Mouse (Mus musculus): Measurements from ENCODE around the gene Thoc6.
A peak's percentile ranks its signal among the peaks of the same experiment; 100 is the strongest.

The Thoc6 gene

GRCm38 (mm10) chr17:23673424-23674073 lies at the start of gene Thoc6, which contains the start of gene Hcfc1r1:
Gene Thoc6, minus strand, starts transcription at chr17:23673882.
Gene Hcfc1r1, plus strand, starts transcription at chr17:23673596.
- DNase-seq (ENCODE audit: low read depth, low spot score), result peak; percentile 94

DNA sequence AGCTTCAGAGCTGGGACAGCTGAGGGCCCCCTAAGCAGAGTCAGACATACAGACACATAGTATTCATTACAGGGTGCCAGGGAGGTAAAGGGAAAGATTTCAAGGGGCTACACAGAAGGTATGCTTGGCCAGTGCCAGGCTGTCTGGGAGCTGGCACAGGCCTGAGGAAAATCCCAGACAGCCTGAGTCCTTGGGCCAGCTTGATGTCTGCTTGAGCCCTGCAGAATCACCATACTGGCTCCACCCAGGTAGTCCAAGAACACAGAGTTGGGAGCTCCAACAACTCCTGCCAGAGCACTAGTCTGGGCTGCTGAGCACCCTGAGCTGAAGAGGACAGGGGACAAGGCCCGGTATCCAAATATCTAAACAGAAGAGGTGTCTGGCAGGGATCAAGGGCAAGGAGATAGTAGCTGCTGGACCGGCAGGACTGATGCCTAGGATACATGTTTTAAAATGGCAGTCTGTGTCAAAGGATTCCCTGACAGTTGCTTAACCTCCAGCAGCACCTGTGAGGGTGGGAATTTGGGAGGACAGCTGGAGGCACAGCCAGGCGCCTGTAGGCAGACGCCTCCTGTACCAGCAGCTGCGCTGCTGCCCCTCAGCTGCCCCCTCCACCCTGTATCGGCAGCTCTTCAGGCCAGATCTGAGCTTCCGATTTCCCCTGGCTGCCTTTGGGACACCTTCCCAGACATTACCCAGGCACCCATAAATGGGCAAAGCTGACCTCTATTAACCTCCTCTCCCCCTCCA lies 48.9 kb upstream of the Thoc6 start, which contains the start of gene 1520401A03Rik:
Gene 1520401A03Rik (minus strand): TSS at position 408 of the 750 bp plus-strand sequence.
- no peak for DNase-seq (ENCODE audit: low read depth, low spot score)

GRCm38 (mm10) chr17:23721886-23722285 lies 48.2 kb upstream of the Thoc6 start:
- DNase-seq (ENCODE audit: low read depth, low spot score), result no peak

- DNase-seq (ENCODE audit: low read depth, low spot score), result no peak
Measured at GRCm38 (mm10) chr17:23719455-23719854, 45.8 kb upstream of the Thoc6 start.

DNA sequence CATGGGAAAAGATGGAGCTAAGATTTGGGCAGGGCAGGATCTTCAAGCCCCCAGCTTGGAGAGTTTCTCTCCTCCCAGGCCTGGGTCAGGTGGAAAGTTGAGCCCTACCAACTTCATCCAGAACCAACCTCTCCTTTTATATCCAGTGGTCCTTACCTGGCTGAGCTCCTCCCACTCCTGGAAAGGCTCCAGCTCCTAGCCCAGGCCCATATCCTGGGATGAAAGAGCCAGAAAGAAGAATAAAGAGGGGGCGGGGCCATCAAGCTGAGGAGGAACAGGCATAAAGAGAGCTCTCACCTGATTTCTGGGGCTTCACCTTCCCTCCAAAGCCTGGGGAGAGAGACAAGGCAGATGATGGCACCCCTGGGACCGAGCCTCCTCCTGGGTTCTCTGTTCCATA lies 43.3 kb upstream of the Thoc6 start:
- DNase-seq (ENCODE audit: low read depth, low spot score), result no peak

- DNase-seq (ENCODE audit: low read depth, low spot score), result no peak
Measured at GRCm38 (mm10) chr17:23706212-23706611, 32.5 kb upstream of the Thoc6 start.

- DNase-seq (ENCODE audit: low read depth, low spot score), result no peak
Measured at GRCm38 (mm10) chr17:23705525-23706104, 31.9 kb upstream of the Thoc6 start.

GRCm38 (mm10) chr17:23704741-23705140 lies 31.1 kb upstream of the Thoc6 start:
- DNase-seq (ENCODE audit: low read depth, low spot score), result no peak

DNA sequence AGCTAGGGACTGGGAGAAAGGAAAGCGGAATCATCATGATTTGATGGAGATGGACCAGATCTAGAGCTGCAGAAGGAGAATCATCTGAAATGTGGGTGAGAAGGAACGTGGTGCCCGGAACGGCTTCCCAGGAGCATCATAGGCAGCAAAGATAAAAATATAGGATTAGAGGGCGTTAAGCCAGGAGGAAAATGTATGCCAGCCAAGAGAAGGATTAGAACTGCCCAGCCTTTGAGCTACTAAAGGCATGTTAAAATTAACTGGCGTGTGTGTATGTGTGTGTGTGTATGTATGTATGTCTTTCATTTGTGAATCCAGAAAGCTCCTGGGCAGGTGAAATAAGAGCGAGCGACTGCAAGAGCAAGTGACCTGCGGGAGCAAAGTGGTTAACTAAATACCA lies 29.6 kb upstream of the Thoc6 start:
- no peak for DNase-seq (ENCODE audit: low read depth, low spot score)

DNA sequence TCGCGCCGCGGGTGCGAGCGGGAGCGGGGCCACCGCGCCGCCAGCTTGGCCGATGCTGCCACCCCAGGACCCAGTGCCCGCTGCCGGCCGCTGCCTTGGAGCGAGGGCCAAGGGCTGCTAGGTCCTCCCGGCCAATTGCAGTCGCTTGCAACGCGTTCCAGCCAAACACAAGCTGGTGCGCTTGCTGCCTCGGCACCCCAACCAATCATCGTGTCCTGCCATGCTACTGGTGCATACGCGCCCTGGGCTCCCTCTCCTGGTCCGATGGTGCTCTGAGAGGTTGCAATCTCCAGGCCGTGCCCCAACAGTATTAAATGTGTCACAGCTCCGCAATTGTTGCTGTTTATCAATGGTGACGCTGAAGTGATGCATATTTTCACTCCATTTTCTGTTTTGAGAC lies 26.4 kb upstream of the Thoc6 start:
- DNase-seq (ENCODE audit: low read depth, low spot score), result peak; percentile 73

GRCm38 (mm10) chr17:23699131-23700077 lies 25.7 kb upstream of the Thoc6 start:
- no peak for DNase-seq (ENCODE audit: low read depth, low spot score)

- no peak for DNase-seq (ENCODE audit: low read depth, low spot score)
Measured at GRCm38 (mm10) chr17:23695801-23696200, 22.1 kb upstream of the Thoc6 start.

DNA sequence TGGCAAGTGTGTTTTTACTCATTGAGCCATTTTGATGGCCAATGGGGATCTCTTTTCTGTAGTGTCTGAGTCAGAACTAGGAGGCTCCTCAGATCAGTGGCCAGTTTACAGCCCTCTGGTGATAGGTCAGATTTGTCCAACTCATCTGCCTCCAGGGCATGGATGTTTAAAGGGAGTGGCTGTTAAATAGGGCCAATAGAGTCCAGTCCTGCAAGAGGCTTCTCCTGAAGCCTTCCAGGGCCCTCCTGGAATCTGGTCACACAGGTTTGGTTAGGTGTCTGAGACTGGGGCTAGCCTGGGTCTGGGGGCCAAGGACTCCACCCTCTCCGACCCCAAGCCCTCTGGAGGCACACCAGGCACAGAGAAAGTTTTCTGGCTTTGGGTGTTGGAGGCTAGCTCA lies 20.8 kb upstream of the Thoc6 start:
- DNase-seq (ENCODE audit: low read depth, low spot score), result no peak

DNA sequence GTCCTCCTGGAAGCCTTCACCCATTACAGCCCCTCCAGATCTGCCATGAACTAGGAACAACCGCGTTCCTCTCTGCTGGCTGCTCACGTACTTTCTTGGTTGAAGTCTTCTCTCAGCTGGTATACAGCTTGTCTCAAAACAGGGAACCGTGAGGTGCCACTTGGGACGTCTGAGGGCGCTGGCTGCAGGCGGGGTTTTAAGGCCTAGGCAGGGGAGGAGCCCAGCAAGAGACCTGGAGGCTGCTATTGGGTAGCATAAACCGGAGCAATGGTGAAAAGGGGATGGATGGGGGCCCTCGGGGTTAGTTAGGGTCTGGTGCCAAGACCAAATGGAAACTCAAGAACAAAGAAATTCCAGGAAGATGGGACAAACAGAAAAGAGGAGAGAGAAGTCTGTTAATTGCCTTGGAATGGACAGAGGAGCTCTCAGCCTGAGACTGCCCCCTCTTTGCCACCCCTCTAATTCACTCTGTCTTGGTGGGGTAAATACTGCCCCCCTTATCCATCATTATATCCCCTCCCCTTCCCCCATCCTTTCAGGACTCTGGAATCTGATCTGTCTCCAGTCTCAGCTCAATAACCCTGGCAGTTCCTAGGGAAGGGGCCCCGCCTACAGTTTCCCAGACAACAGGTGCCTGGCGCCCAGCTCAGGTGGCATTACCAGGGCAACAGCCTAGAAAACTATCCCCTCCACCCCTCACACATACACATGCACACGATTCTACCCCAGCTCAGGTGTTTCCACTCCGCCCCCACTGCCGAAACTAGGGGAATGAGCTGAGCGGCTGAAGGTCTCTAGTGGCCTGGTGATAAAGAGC lies 10.4 kb upstream of the Thoc6 start, which contains the start of gene Cldn9:
Gene Cldn9 (minus strand): TSS at position 171 of the 817 bp plus-strand sequence.
- DNase-seq (ENCODE audit: low read depth, low spot score), result no peak

- DNase-seq (ENCODE audit: low read depth, low spot score), result no peak
Measured at GRCm38 (mm10) chr17:23683226-23683625, 9.5 kb upstream of the Thoc6 start.

DNA sequence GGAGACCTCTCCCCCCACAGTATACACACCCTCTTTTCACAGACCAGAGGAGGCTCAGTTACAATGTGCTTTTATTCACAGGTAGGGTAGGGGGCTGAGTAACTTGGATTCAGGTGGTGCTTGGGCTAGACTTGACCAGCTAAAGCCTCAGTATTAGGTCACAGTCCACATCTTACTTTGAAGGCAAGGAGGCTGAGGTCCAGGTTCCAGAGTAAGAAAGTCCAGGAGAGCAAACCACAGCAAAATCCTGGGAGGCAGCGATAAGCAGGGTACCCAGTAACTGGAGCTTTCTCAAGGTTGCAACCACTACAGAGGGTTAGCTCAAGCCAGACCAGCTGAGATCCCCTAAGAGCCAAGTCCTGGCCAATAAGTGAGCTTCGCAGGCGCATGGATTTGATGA lies 8.8 kb upstream of the Thoc6 start:
- DNase-seq (ENCODE audit: low read depth, low spot score), result no peak

GRCm38 (mm10) chr17:23682092-23682491 lies 8.4 kb upstream of the Thoc6 start:
- DNase-seq (ENCODE audit: low read depth, low spot score), result no peak

GRCm38 (mm10) chr17:23681086-23681485 lies 7.4 kb upstream of the Thoc6 start:
- DNase-seq (ENCODE audit: low read depth, low spot score), result no peak

DNA sequence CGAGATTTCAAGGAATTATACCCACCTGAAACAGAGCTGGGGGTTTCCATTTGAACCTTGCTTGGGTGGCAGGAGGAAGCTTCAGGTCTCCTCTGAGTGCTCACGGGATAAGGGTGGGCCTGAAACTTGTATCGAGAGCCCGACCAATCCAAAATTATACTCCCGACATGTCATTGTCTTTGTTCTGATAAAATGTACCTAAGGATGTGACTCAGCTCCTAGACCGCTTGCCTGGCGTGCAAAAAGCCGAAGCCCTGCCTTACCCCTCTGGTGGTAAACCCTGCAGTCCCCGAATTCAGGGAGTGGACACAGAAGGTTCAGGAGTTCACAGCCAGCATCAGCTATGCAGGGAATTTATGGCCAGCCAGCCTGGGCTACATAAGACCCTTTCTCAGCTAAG lies 6.7 kb upstream of the Thoc6 start:
- no peak for DNase-seq (ENCODE audit: low read depth, low spot score)

DNA sequence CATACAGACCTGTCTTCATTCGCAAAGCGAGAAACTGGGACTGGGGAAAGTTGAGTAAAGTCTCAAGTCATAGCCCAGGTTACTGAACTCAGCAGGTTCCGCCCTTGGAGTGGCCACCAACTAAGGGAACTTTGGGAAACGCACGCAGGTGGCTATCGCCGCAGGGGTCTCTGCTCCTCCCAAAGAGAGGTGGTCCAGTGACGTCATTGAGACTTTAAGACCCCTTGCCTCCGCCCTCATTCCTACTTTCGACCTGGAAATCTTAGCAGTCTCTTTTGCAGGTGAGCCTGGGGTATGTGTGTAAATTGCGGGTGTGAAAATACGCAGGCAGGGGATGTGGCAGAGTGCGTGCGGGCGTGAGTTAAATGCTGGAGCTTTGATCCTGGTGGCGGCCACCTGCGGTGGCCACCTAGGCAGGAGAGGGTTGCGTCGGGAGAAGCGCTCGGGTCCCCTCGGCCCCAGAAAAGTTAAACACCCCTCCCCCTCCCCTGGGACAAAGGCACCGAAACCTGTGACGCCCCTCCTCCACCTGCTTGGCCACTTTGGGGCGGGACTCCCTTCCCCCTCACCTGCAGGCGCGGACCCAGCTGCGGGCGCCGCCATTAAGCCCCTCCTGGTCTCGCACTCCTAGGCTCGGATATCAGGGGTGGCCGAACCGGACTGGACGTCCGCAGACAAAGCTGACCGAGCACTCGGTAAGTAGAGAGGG lies 5.6 kb upstream of the Thoc6 start, which contains the start of gene Cldn6:
Gene Cldn6 (plus strand): TSS at position 123 of the 709 bp plus-strand sequence.
- DNase-seq (ENCODE audit: low read depth, low spot score), result no peak
